Mouse (Mus musculus) hindbrain, postnatal 0 days (tissue): ENCODE measurements at regions not wholly inside any gene's neighbourhood (a gene's known extent, or its start where the extent isn't known, plus 50 kb on each side); places are given as distances from the start of the nearest gene placed in this dataset.

Experiments used
- ATAC-seq: fragments of 200-750 bp; cut with Nextera tagmentation; 2 replicates; pipeline ENCODE4 v1.8.0; 2017; ENCODE audit warnings: mild to moderate bottlenecking, moderate TSS enrichment, moderate library complexity
- DNase-seq: peaks from one replicate; pipeline ENCODE4 v3.0.0-alpha.2; 2015; ENCODE audit warnings: low spot score
- H3K27ac ChIP-seq: fragments of 300-500 bp; sonication (generic); 2 replicates; pipeline ENCODE4 v1.5.1; 2014; ENCODE audit warnings: mild to moderate bottlenecking
- H3K27me3 ChIP-seq: fragments of 300-500 bp; sonication (generic); 2 replicates; pipeline ENCODE4 v1.6.1; 2014; ENCODE audit warnings: low read length, mixed read lengths; ENCODE audit not compliant: insufficient read depth
- H3K36me3 ChIP-seq: fragments of 300-500 bp; sonication (generic); 2 replicates; pipeline ENCODE4 v1.6.1; 2014; ENCODE audit warnings: low read length, mixed read lengths; ENCODE audit not compliant: insufficient read depth
- H3K4me1 ChIP-seq: fragments of 300-500 bp; sonication (generic); 2 replicates; pipeline ENCODE4 v1.6.1; 2014; ENCODE audit warnings: antibody characterized with exemption, low read length, mixed read lengths; ENCODE audit not compliant: insufficient read depth
- H3K4me2 ChIP-seq: fragments of 300-500 bp; sonication (generic); 2 replicates; pipeline ENCODE4 v1.6.1; 2014; ENCODE audit warnings: low read depth, mild to moderate bottlenecking, low read length, moderate library complexity, mixed read lengths
- H3K4me3 ChIP-seq: fragments of 300-500 bp; sonication (generic); 2 replicates; pipeline ENCODE4 v1.5.1; 2014; ENCODE audit warnings: low read length
- H3K9ac ChIP-seq: fragments of 300-500 bp; sonication (generic); replicated peaks from 2 replicates; pipeline ENCODE4 v1.6.1; 2014; ENCODE audit warnings: mild to moderate bottlenecking, low read length, moderate library complexity, mixed read lengths
- H3K9me3 ChIP-seq: fragments of 300-500 bp; sonication (generic); 2 replicates; pipeline ENCODE4 v1.6.1; 2016; ENCODE audit warnings: low read length, mixed read lengths
- CTCF ChIP-seq: IDR thresholded peaks from 2 replicates; pipeline ENCODE4 v1.5.1; 2016; ENCODE audit warnings: antibody characterized with exemption, control low read depth, low read depth
- WGBS: fragments of 180-500 bp; shearing (Covaris S2); extraction: QIAGEN DNeasy Blood & Tissue Kit; methylation state at CpG from one replicate; pipeline ENCODE4 v1.1.7; 2014; 5-methylcytosine and 5-hydroxymethylcytosine counted together

DNA sequence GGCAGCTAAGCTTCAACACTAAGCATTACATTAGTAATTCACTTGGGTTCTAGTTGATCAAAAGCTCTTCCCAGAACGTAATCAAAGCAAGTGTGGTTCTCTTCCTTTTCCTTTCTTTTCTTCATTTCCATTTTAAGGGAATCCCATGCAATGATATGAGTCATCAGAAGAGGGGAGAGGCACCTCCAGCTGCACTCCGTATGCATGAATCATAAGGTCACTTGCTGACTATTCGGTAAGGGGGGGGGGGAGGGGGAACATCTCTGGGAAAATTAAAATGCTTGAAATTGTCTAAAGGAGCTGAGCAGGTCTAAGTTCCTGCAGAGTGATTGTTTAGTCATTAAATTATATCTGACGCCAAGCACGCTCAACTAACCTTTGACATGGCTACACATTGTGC is 275.9 kb downstream of the Arl4a start:
- TF ChIP-seq CTCF = no peak
- 66% methylated on average over 5 of the region's 5 CpGs for WGBS
- H3K27ac ChIP-seq = no peak overlapping the region

DNA sequence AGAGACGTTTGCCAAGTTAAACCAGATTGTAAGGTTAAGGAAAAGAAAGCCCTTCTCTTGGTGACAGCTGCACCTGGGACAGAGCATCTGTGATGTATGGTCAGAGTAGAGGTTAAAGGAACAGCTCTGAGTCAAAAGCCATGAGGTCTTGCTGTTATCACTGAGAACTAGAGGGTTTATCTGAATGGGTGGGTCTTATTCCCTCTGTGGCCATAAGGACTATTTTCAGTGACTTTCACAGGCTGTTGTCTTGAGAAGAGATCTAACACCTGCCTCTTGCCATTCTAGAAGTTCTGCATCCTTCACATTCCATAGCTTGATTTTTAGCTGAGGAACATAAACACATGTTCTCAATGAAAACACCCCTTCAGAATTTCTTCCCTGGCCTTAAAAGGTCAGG is 276.5 kb downstream of the Arl4a start:
- H3K27ac ChIP-seq = no peak overlapping the region
- H3K4me3 ChIP-seq = no peak overlapping the region
- no peak overlapping the region for H3K4me2 ChIP-seq
- no peaks in the 10 kb centered on the region for H3K36me3 ChIP-seq
- 71% methylated on average over 1 of the region's 1 CpGs for WGBS
- no peak for DNase-seq
- no peak overlapping the region for H3K9ac ChIP-seq
- TF ChIP-seq CTCF = no peak
- H3K4me1 ChIP-seq = no peaks in the 10 kb centered on the region
- H3K9me3 ChIP-seq = no peaks in the 10 kb centered on the region
- ATAC-seq = no peak
- no peaks in the 10 kb centered on the region for H3K27me3 ChIP-seq

More for the DNA sequence above, 275.9 kb downstream of the Arl4a start:
- no peaks in the 10 kb centered on the region for H3K9me3 ChIP-seq
- DNase-seq (no peak), ATAC-seq (no peak)
- no peaks in the 10 kb centered on the region for H3K36me3 ChIP-seq
- H3K4me2 ChIP-seq = no peak overlapping the region
- no peaks in the 10 kb centered on the region for H3K4me1 ChIP-seq
- no peak overlapping the region for H3K9ac ChIP-seq
- no peaks in the 10 kb centered on the region for H3K27me3 ChIP-seq
- no peak overlapping the region for H3K4me3 ChIP-seq

DNA sequence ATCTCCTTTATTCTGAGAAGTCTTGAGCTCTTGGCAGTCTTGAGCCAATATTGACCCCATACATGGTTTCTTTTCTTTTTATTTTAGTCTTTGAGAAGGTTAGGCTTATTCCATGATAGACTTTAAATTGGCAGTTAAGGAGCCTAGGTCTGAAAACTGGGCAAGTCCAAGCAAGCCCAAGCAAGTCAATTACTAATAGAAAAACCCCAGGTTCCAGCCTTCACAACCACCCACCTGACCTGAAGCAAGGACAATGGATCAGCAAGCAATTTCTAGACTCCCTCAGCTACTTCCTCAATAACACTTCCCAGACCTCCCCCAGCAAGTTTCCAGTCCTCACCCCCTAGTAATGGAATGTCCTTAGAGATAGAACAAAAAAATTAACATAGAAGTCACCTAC is 279.9 kb downstream of the Arl4a start:
- Histone ChIP-seq H3K27ac (no peak overlapping the region), H3K4me3 (no peak overlapping the region), H3K27me3 (no peaks in the 10 kb centered on the region), H3K36me3 (no peaks in the 10 kb centered on the region), H3K9ac (no peak overlapping the region), H3K4me1 (no peaks in the 10 kb centered on the region), H3K4me2 (no peak overlapping the region), H3K9me3 (no peaks in the 10 kb centered on the region)
- ATAC-seq (no peak), DNase-seq (no peak)
- TF ChIP-seq CTCF = no peak

DNA sequence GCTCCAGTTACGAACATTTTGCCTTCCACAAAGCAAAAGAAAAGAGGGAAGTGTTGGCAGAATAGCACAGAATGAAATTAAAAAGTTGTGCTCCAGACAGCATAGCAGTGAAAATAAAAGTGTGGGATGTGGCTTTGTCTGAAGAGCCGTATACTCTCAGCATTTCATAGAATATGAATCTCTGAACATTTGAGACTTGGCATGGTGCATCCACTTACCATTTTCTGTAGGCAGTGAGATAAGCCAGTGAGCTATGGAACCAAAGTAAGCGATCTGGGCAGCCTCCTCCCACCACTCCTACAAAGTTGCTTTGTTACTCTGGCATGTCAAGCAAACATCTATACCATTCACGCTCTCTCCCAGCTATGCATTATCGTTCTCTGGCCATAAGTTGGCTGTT is 286.0 kb downstream of the Arl4a start:
- 91% methylated on average over 5 of the region's 5 CpGs for WGBS
- H3K4me3 ChIP-seq = no peak overlapping the region
- no peak for TF ChIP-seq CTCF
- H3K36me3 ChIP-seq = no peaks in the 10 kb centered on the region
- H3K9ac ChIP-seq = no peak overlapping the region
- no peak overlapping the region for H3K4me2 ChIP-seq
- H3K27ac ChIP-seq = no peak overlapping the region
- no peaks in the 10 kb centered on the region for H3K9me3 ChIP-seq
- DNase-seq (no peak), ATAC-seq (no peak)
- H3K4me1 ChIP-seq = no peaks in the 10 kb centered on the region
- no peaks in the 10 kb centered on the region for H3K27me3 ChIP-seq

DNA sequence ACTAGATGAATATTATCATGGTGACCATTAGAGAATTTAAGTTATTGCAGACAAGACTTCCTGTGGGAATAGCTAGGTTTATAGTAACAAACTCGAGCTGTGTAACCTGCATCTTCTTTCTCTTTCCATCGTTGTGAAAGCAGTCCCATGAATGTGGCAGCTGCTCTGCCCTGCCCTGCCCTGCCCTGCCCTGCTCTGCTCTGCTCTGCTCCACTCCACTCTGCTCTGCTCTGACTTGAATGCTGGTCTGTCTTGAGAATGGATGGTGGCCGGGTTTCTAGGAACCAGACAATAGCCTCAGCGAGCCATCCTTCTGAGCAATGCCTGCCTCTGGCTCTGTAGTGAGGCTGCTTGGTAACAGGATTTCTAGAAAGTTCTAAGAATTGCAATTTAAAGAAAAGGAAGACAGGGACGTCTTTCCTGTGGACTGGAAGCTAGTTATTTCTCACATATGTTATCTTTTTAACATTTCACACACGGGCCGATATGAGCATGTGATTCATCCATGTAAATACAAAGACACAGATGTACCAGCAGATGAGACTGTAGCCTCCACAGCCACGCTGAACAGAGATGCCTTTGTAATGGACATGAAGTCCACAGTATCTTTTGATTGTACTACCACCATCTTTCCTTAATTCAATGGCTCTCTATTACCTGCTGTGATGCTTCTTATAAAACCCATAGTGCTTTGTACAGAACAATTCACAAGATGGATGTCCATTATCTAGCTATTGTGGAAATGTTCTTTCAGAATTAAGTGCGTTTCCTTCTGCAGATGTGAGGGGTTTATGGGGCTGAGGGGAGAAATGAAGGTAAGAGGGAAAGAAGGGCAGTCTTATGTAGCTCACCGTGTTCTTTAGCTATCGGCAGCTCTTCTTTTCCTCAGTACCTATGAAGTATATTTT is 295.4 kb downstream of the Arl4a start:
- no peak overlapping the region for H3K9ac ChIP-seq
- whole genome bisulfite sequencing = 27% methylated on average over 11 of the region's 11 CpGs
- H3K4me3 ChIP-seq = no peak overlapping the region
- TF ChIP-seq CTCF = no peak
- no peaks in the 10 kb centered on the region for H3K9me3 ChIP-seq
- H3K4me2 ChIP-seq = no peak overlapping the region
- peak; percentile 85 for ATAC-seq
- DNase-seq = peak; percentile 28
- peaks cover 5% of the 10 kb centered on the region; the same call in 1 of the 2 replicates for H3K4me1 ChIP-seq
- no peak overlapping the region for H3K27ac ChIP-seq
- H3K36me3 ChIP-seq = no peaks in the 10 kb centered on the region
- no peaks in the 10 kb centered on the region for H3K27me3 ChIP-seq

DNA sequence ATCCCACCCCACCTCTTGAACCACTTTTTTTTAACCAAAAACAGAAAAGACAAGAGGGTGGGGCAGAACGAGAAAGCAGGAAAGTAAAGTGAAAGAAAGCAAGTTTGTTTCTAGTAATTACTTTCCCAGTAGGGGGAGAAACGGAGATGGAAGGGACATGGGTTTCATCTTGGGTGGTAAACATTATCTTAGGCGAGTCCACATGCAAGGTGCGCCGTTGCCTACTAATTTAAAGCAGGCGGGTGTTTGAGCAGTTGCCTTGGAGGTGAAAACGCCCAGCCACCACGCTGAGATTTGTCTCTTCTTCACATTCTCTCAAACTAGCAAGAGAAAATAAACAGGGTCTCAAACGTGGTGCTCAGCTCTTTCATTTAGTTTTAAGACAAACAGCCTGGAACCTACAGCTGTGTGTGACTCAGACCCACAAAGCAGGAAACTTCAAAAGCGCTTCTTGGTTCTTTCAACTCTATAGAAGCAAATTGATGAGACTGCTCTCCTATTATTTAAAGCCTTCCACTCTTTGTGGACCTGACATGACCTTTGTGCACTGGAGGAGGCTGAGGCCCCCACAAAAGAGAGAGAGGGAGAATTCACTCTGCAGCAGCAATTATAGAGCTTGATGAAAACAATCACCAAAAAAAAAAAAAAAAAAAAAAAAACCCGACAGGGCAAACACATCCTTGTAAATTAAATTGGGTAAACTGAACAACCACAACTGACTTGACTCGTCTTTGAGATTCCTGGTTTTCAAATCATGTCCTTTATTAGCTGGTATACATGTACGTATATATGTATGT is 296.6 kb downstream of the Arl4a start:
- no peaks in the 10 kb centered on the region for H3K36me3 ChIP-seq
- ATAC-seq (no peak), DNase-seq (no peak)
- no peaks in the 10 kb centered on the region for H3K27me3 ChIP-seq
- no peak overlapping the region for H3K4me3 ChIP-seq
- TF ChIP-seq CTCF = no peak
- no peaks in the 10 kb centered on the region for H3K9me3 ChIP-seq
- H3K4me2 ChIP-seq = 0 out of 2 replicates have a peak overlapping the region, but pooled peaks have one; percentile 5
- peaks cover 5% of the 10 kb centered on the region; the same call in 1 of the 2 replicates for H3K4me1 ChIP-seq
- WGBS = 26% methylated on average over 13 of the region's 13 CpGs
- no peak overlapping the region for H3K9ac ChIP-seq
- no peak overlapping the region for H3K27ac ChIP-seq
